Mouse (Mus musculus): Measurements from ENCODE around the gene Slc22a14. TPM values are rescaled to one million over a fixed set of nuclear protein-coding genes. Genes with fewer than 3 reads are reported as not detected.

Slc22a14 gene
- polyA plus RNA-seq, 1 experiment from 2014 or later = not detected

- no peak overlapping the region for H3K9ac ChIP-seq (ENCODE audit: low read depth, low read length)
- H3K4me1 ChIP-seq (replicated peaks; ENCODE audit: control insufficient read depth, insufficient read depth, low read length) = no peaks in the 10 kb centered on the region
- no peak overlapping the region for H3K27ac ChIP-seq (ENCODE audit: low read depth, low read length)
- H3K4me3 ChIP-seq (ENCODE audit: low read depth, low read length) = no peak overlapping the region
- 84% methylated on average over 2 of the region's 2 CpGs for WGBS
- ATAC-seq (ENCODE audit: low FRiP score) (no peak), DNase-seq (ENCODE audit: low spot score) (no peak)
- peaks cover 12% of the 10 kb centered on the region; the same call in 1 of the 2 replicates for H3K36me3 ChIP-seq (ENCODE audit: control insufficient read depth, insufficient read depth, low read length)
- H3K27me3 ChIP-seq (ENCODE audit: control insufficient read depth, insufficient read depth, low read length) = no peaks in the 10 kb centered on the region
- no peaks in the 10 kb centered on the region for H3K9me3 ChIP-seq (ENCODE audit: control insufficient read depth, low read length)
- no peak overlapping the region for H3K4me2 ChIP-seq (replicated peaks; ENCODE audit: low read depth, low read length)
Observed at GRCm38 (mm10) chr9:119254187-119254586, 111.2 kb downstream of the Slc22a14 start.

- Histone ChIP-seq H3K4me3 (ENCODE audit: low read depth, low read length) (no peak overlapping the region), H3K27me3 (ENCODE audit: control insufficient read depth, insufficient read depth, low read length) (no peaks in the 10 kb centered on the region)
Observed at GRCm38 (mm10) chr9:119247996-119248395, 117.4 kb downstream of the Slc22a14 start.

GRCm38 (mm10) chr9:119246826-119247225 is 118.5 kb downstream of the Slc22a14 start:
- 0 out of 2 replicates have a peak, but pooled peaks cover 3% of the 10 kb centered on the region for H3K36me3 ChIP-seq (ENCODE audit: control insufficient read depth, insufficient read depth, low read length)
- 93% methylated on average over 5 of the region's 5 CpGs for WGBS

More at GRCm38 (mm10) chr9:119247996-119248395, 117.4 kb downstream of the Slc22a14 start:
- 0 out of 2 replicates have a peak, but pooled peaks cover 3% of the 10 kb centered on the region for H3K36me3 ChIP-seq (ENCODE audit: control insufficient read depth, insufficient read depth, low read length)
- ATAC-seq (ENCODE audit: low FRiP score) = no peak
- H3K4me1 ChIP-seq (replicated peaks; ENCODE audit: control insufficient read depth, insufficient read depth, low read length) = no peaks in the 10 kb centered on the region
- no peak overlapping the region for H3K9ac ChIP-seq (ENCODE audit: low read depth, low read length)
- H3K4me2 ChIP-seq (replicated peaks; ENCODE audit: low read depth, low read length) = no peak overlapping the region
- no peak overlapping the region for H3K27ac ChIP-seq (ENCODE audit: low read depth, low read length)
- WGBS = 81% methylated on average over 5 of the region's 5 CpGs
- H3K9me3 ChIP-seq (ENCODE audit: control insufficient read depth, low read length) = no peaks in the 10 kb centered on the region
- no peak for DNase-seq (ENCODE audit: low spot score)

GRCm38 (mm10) chr9:119243981-119244380 is 121.4 kb downstream of the Slc22a14 start:
- 87% methylated on average over 3 of the region's 3 CpGs for WGBS
- no peaks in the 10 kb centered on the region for H3K36me3 ChIP-seq (ENCODE audit: control insufficient read depth, insufficient read depth, low read length)
- no peak for ATAC-seq (ENCODE audit: low FRiP score)

More at GRCm38 (mm10) chr9:119246826-119247225, 118.5 kb downstream of the Slc22a14 start:
- no peaks in the 10 kb centered on the region for H3K9me3 ChIP-seq (ENCODE audit: control insufficient read depth, low read length)
- H3K4me3 ChIP-seq (ENCODE audit: low read depth, low read length) = no peak overlapping the region
- H3K27me3 ChIP-seq (ENCODE audit: control insufficient read depth, insufficient read depth, low read length) = no peaks in the 10 kb centered on the region
- DNase-seq (ENCODE audit: low spot score) (no peak), ATAC-seq (ENCODE audit: low FRiP score) (no peak)
- H3K4me1 ChIP-seq (replicated peaks; ENCODE audit: control insufficient read depth, insufficient read depth, low read length) = no peaks in the 10 kb centered on the region
- H3K9ac ChIP-seq (ENCODE audit: low read depth, low read length) = no peak overlapping the region
- no peak overlapping the region for H3K27ac ChIP-seq (ENCODE audit: low read depth, low read length)
- no peak overlapping the region for H3K4me2 ChIP-seq (replicated peaks; ENCODE audit: low read depth, low read length)

GRCm38 (mm10) chr9:119241169-119241865 is 124.0 kb downstream of the Slc22a14 start:
- H3K27ac ChIP-seq (ENCODE audit: low read depth, low read length) = no peak overlapping the region
- no peaks in the 10 kb centered on the region for H3K36me3 ChIP-seq (ENCODE audit: control insufficient read depth, insufficient read depth, low read length)
- DNase-seq (ENCODE audit: low spot score) = no peak
- no peak overlapping the region for H3K4me3 ChIP-seq (ENCODE audit: low read depth, low read length)
- no peaks in the 10 kb centered on the region for H3K27me3 ChIP-seq (ENCODE audit: control insufficient read depth, insufficient read depth, low read length)
- 91% methylated on average over 11 of the region's 11 CpGs for WGBS
- H3K4me2 ChIP-seq (replicated peaks; ENCODE audit: low read depth, low read length) = no peak overlapping the region
- H3K9me3 ChIP-seq (ENCODE audit: control insufficient read depth, low read length) = no peaks in the 10 kb centered on the region
- H3K4me1 ChIP-seq (replicated peaks; ENCODE audit: control insufficient read depth, insufficient read depth, low read length) = no peaks in the 10 kb centered on the region
- no peak for ATAC-seq (ENCODE audit: low FRiP score)
- H3K9ac ChIP-seq (ENCODE audit: low read depth, low read length) = no peak overlapping the region

More at GRCm38 (mm10) chr9:119243981-119244380, 121.4 kb downstream of the Slc22a14 start:
- H3K27ac ChIP-seq (ENCODE audit: low read depth, low read length) = no peak overlapping the region
- no peak overlapping the region for H3K4me3 ChIP-seq (ENCODE audit: low read depth, low read length)
- DNase-seq (ENCODE audit: low spot score) = no peak
- no peaks in the 10 kb centered on the region for H3K27me3 ChIP-seq (ENCODE audit: control insufficient read depth, insufficient read depth, low read length)
- no peaks in the 10 kb centered on the region for H3K9me3 ChIP-seq (ENCODE audit: control insufficient read depth, low read length)
- H3K4me1 ChIP-seq (replicated peaks; ENCODE audit: control insufficient read depth, insufficient read depth, low read length) = no peaks in the 10 kb centered on the region
- H3K4me2 ChIP-seq (replicated peaks; ENCODE audit: low read depth, low read length) = no peak overlapping the region
- H3K9ac ChIP-seq (ENCODE audit: low read depth, low read length) = no peak overlapping the region

- no peak overlapping the region for H3K9ac ChIP-seq (ENCODE audit: low read depth, low read length)
- H3K4me3 ChIP-seq (ENCODE audit: low read depth, low read length) = no peak overlapping the region
- DNase-seq (ENCODE audit: low spot score) = no peak
- H3K27ac ChIP-seq (ENCODE audit: low read depth, low read length) = no peak overlapping the region
- no peak for ATAC-seq (ENCODE audit: low FRiP score)
- WGBS = 89% methylated on average over 10 of the region's 10 CpGs
- H3K4me2 ChIP-seq (replicated peaks; ENCODE audit: low read depth, low read length) = no peak overlapping the region
- H3K27me3 ChIP-seq (ENCODE audit: control insufficient read depth, insufficient read depth, low read length) = no peaks in the 10 kb centered on the region
- H3K36me3 ChIP-seq (ENCODE audit: control insufficient read depth, insufficient read depth, low read length) = no peaks in the 10 kb centered on the region
- no peaks in the 10 kb centered on the region for H3K4me1 ChIP-seq (replicated peaks; ENCODE audit: control insufficient read depth, insufficient read depth, low read length)
- no peaks in the 10 kb centered on the region for H3K9me3 ChIP-seq (ENCODE audit: control insufficient read depth, low read length)
Observed at GRCm38 (mm10) chr9:119240286-119240997, 124.9 kb downstream of the Slc22a14 start.

- H3K27ac ChIP-seq (ENCODE audit: low read depth, low read length) = no peak overlapping the region
- no peak overlapping the region for H3K4me3 ChIP-seq (ENCODE audit: low read depth, low read length)
- no peaks in the 10 kb centered on the region for H3K4me1 ChIP-seq (replicated peaks; ENCODE audit: control insufficient read depth, insufficient read depth, low read length)
- ATAC-seq (ENCODE audit: low FRiP score) = no peak
- H3K9me3 ChIP-seq (ENCODE audit: control insufficient read depth, low read length) = no peaks in the 10 kb centered on the region
- H3K36me3 ChIP-seq (ENCODE audit: control insufficient read depth, insufficient read depth, low read length) = no peaks in the 10 kb centered on the region
- H3K4me2 ChIP-seq (replicated peaks; ENCODE audit: low read depth, low read length) = no peak overlapping the region
- H3K9ac ChIP-seq (ENCODE audit: low read depth, low read length) = no peak overlapping the region
- 95% methylated on average over 3 of the region's 3 CpGs for WGBS
- no peak for DNase-seq (ENCODE audit: low spot score)
- H3K27me3 ChIP-seq (ENCODE audit: control insufficient read depth, insufficient read depth, low read length) = no peaks in the 10 kb centered on the region
Observed at GRCm38 (mm10) chr9:119239274-119239673, 126.1 kb downstream of the Slc22a14 start.

GRCm38 (mm10) chr9:119238796-119239195 is 126.6 kb downstream of the Slc22a14 start:
- DNase-seq (ENCODE audit: low spot score) (no peak), ATAC-seq (ENCODE audit: low FRiP score) (no peak)
- Histone ChIP-seq H3K36me3 (ENCODE audit: control insufficient read depth, insufficient read depth, low read length) (no peaks in the 10 kb centered on the region), H3K9me3 (ENCODE audit: control insufficient read depth, low read length) (no peaks in the 10 kb centered on the region), H3K4me3 (ENCODE audit: low read depth, low read length) (no peak overlapping the region), H3K27me3 (ENCODE audit: control insufficient read depth, insufficient read depth, low read length) (no peaks in the 10 kb centered on the region), H3K4me1 (replicated peaks; ENCODE audit: control insufficient read depth, insufficient read depth, low read length) (no peaks in the 10 kb centered on the region), H3K9ac (ENCODE audit: low read depth, low read length) (no peak overlapping the region), H3K4me2 (replicated peaks; ENCODE audit: low read depth, low read length) (no peak overlapping the region), H3K27ac (ENCODE audit: low read depth, low read length) (no peak overlapping the region)
- WGBS = 88% methylated on average over 4 of the region's 4 CpGs

Data from hindbrain, embryonic 11.5 days (tissue).